Mouse (Mus musculus) limb, embryonic 13.5 days (tissue): Measurements from ENCODE around the gene Nudt3. TPM values are rescaled to one million over a fixed set of nuclear protein-coding genes. Genes with fewer than 3 reads are reported as not detected.

ENCODE experiments used
- ATAC-seq: fragments of 200-750 bp; cut with Nextera tagmentation; 2 replicates; pipeline ENCODE4 v1.8.0; 2017; ENCODE audit warnings: low read depth, moderate number of reproducible peaks, moderate TSS enrichment; ENCODE audit not compliant: low FRiP score
- H3K27ac ChIP-seq: fragments of 300-500 bp; sonication (generic); 2 replicates; pipeline ENCODE4 v1.5.1; 2015; ENCODE audit warnings: inconsistent platforms, mild to moderate bottlenecking, moderate library complexity
- H3K27me3 ChIP-seq: fragments of 300-500 bp; sonication (generic); 2 replicates; pipeline ENCODE4 v1.6.1; 2015; ENCODE audit warnings: mild to moderate bottlenecking, inconsistent platforms
- H3K36me3 ChIP-seq: fragments of 300-500 bp; sonication (generic); 2 replicates; pipeline ENCODE4 v1.6.1; 2015; ENCODE audit warnings: inconsistent platforms, mild to moderate bottlenecking, moderate library complexity
- H3K4me1 ChIP-seq: fragments of 300-500 bp; sonication (generic); 2 replicates; pipeline ENCODE4 v1.6.1; 2015; ENCODE audit warnings: inconsistent platforms
- H3K4me2 ChIP-seq: fragments of 300-500 bp; sonication (generic); replicated peaks from 2 replicates; pipeline ENCODE4 v1.6.1; 2015; ENCODE audit warnings: inconsistent platforms, mild to moderate bottlenecking, moderate library complexity
- H3K4me3 ChIP-seq: fragments of 300-500 bp; sonication (generic); 2 replicates; pipeline ENCODE4 v1.5.1; 2015; ENCODE audit warnings: moderate library complexity, mild to moderate bottlenecking, inconsistent platforms
- H3K9ac ChIP-seq: fragments of 300-500 bp; sonication (generic); 2 replicates; pipeline ENCODE4 v1.6.1; 2015; ENCODE audit warnings: mild to moderate bottlenecking, inconsistent platforms
- H3K9me3 ChIP-seq: fragments of 300-500 bp; sonication (generic); 2 replicates; pipeline ENCODE4 v1.6.1; 2016; ENCODE audit warnings: inconsistent platforms
- WGBS: fragments of 180-500 bp; shearing (Covaris S2); methylation state at CpG from one replicate; pipeline ENCODE4 v1.1.7; 2015; 5-methylcytosine and 5-hydroxymethylcytosine counted together
- polyA plus RNA-seq: library from polyadenylated mRNA; unstranded; fragments of >200 nt; fragmentation: Nextera tagmentation; extraction: Ambion mirVana; gene quantifications from 2 replicates; pipeline ENCODE4 v1.2.1, GENCODE M21; 2015

Nudt3 gene
- polyA plus RNA-seq, 1 experiment from 2014 or later = 99.5 TPM

DNA sequence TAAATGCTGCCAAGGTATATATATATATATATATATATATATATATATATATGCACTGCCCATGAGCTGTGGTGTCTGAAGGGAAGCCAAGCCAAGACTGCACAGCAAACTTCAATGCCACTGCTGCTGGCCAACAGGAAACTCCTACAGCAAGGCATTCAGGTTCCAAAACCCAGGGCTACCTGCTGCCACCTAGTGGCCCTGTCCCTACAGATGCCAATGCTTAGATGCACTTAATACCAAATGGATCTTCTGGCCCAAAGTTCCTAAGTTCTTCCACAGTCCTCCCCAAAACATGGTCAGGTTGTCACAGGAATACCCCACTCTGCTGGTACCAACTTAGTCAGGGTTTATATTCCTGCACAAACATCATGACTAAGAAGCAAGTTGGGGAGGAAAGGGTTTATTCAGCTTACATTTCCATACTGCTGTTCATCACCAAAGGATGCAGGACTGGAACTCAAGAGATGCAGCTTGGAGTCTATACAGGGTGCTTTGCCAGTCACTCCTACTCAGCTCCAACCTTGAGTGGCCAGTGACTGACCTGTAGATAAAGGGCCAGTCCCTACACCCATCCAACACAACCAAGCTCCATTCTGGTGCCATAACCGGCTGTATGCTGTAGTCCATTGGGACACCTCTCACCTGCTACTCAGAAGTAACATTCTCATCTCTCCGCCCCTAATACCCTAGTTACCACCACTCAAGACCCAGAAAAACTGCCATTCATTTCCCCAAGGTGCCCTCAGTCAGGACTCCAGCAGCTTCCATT lies 6.1 kb upstream of the Nudt3 start:
- 0 out of 2 replicates have a peak, but pooled peaks have one; percentile 8 for ATAC-seq
- Histone ChIP-seq H3K4me1 (peaks cover 36% of the 10 kb centered on the region), H3K36me3 (peaks cover 47% of the 10 kb centered on the region)

DNA sequence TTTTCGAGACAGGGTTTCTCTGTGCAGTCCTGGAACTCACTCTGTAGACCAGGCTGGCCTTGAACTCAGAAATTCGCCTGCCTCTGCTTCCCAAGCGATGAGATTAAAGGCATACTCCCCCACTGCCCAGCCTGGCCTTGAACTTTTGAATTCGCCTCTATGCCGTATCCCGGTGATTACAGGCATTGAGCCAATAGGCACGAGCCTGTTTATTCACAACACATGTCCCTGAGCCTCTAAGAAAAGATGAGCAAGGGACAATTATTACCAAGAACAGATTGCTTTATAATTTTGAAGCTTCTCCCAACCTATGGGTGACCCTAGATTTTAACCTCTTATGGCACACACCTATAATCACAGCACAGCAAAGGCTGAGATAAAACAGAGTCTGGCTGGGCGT lies 5.1 kb upstream of the Nudt3 start:
- Histone ChIP-seq H3K4me2 (no peak overlapping the region), H3K9ac (no peak overlapping the region), H3K27me3 (no peaks in the 10 kb centered on the region), H3K4me3 (no peak overlapping the region), H3K36me3 (peaks cover 41% of the 10 kb centered on the region), H3K4me1 (peaks cover 31% of the 10 kb centered on the region), H3K27ac (no peak overlapping the region), H3K9me3 (no peaks in the 10 kb centered on the region)
- WGBS = 92% methylated on average over 8 of the region's 8 CpGs
- ATAC-seq = no peak

More for the DNA sequence above, 6.1 kb upstream of the Nudt3 start:
- Histone ChIP-seq H3K27ac (no peak overlapping the region), H3K4me2 (no peak overlapping the region), H3K27me3 (no peaks in the 10 kb centered on the region), H3K4me3 (no peak overlapping the region), H3K9ac (no peak overlapping the region), H3K9me3 (no peaks in the 10 kb centered on the region)
- 61% methylated on average over 2 of the region's 2 CpGs for WGBS

DNA sequence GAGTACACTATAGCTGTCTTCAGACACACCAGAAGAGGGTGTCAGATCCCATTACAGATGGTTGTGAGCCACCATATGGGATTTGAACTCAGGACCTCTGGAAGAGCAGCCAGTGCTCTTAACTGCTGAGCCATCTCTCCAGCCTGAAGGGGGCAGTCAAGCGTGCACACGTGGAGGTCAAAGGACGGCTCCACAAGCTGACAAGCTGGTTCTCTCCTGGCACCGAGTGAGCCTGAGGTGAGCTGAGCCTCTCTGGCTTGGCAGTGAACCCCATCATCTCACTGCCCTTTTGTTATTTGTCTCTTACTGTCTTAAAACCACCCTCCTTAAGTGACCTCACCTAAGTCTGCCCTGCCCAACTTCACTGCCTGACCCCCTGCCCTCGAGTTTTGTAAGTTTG lies 4.2 kb upstream of the Nudt3 start:
- WGBS = 56% methylated on average over 5 of the region's 5 CpGs
- Histone ChIP-seq H3K36me3 (peaks cover 32% of the 10 kb centered on the region), H3K9ac (no peak overlapping the region), H3K27ac (no peak overlapping the region), H3K4me2 (no peak overlapping the region), H3K27me3 (no peaks in the 10 kb centered on the region), H3K4me3 (no peak overlapping the region), H3K9me3 (no peaks in the 10 kb centered on the region), H3K4me1 (peaks cover 22% of the 10 kb centered on the region)
- no peak for ATAC-seq

DNA sequence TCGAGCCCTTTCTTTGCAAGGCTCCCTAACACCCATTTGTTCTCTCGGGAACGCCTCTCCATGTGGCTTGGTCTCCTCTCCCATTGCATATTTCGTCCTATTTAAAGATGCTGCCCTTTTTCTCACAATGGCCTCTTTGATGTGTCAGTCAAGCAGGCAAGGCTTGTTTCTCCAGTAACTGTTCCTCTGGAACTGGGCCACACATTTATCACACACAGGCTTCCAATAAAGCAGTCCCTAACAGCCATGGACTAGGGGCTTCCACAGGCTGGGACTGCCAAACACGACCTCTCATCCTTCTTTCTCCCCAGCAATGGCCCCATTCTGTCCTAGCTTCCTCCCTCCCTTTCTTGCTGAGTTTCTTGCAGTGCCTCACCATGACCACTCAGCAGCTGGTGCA lies 3.4 kb upstream of the Nudt3 start:
- Histone ChIP-seq H3K9ac (no peak overlapping the region), H3K4me3 (no peak overlapping the region), H3K4me1 (peaks cover 15% of the 10 kb centered on the region), H3K36me3 (peaks cover 24% of the 10 kb centered on the region), H3K9me3 (no peaks in the 10 kb centered on the region), H3K27ac (no peak overlapping the region), H3K4me2 (no peak overlapping the region), H3K27me3 (no peaks in the 10 kb centered on the region)
- no peak for ATAC-seq
- 23% methylated on average over 5 of the region's 5 CpGs for WGBS

DNA sequence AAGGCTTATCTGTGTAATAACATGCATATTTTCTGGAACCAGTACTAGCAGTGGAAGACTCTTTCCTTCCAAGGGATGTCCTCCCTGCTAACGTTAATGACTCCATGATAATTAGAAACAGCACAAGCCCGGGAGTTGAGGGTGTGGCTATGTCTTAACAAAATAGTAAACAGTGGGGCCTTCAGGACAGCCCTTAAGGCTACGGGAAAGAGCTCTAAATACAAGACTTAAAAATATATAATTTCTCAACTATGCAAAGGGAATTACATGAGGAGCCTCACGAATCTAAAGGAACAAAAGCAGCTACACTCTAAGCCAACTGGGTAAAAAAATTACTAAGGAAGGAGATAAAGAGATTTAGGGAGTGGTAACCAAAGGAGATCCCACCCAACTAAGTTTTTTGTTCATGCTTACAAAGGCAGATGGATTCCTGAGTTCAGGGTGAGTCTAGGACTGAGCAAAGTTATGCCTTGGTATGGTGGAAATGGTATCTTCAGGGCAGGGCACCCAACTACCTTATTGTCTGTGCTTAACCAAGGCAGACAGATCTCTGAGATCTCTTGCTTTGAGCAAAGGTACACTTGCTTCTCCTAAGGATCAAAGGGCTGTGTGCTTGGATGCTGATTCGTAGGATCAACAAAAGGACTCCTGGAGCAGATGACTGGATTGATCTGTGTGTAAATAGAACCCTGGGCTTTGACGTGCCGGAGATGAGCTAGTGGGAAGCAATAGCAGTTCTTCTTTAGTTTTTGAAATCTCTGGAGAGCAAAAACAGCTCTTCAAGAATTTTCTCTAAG lies 2.4 kb upstream of the Nudt3 start:
- Histone ChIP-seq H3K27ac (no peak overlapping the region), H3K27me3 (no peaks in the 10 kb centered on the region), H3K4me1 (peaks cover 24% of the 10 kb centered on the region), H3K4me3 (no peak overlapping the region), H3K4me2 (no peak overlapping the region), H3K9ac (no peak overlapping the region; the same call in 1 of the 2 replicates), H3K9me3 (no peaks in the 10 kb centered on the region), H3K36me3 (peaks cover 14% of the 10 kb centered on the region)
- ATAC-seq = no peak
- WGBS = 33% methylated on average over 7 of the region's 7 CpGs

DNA sequence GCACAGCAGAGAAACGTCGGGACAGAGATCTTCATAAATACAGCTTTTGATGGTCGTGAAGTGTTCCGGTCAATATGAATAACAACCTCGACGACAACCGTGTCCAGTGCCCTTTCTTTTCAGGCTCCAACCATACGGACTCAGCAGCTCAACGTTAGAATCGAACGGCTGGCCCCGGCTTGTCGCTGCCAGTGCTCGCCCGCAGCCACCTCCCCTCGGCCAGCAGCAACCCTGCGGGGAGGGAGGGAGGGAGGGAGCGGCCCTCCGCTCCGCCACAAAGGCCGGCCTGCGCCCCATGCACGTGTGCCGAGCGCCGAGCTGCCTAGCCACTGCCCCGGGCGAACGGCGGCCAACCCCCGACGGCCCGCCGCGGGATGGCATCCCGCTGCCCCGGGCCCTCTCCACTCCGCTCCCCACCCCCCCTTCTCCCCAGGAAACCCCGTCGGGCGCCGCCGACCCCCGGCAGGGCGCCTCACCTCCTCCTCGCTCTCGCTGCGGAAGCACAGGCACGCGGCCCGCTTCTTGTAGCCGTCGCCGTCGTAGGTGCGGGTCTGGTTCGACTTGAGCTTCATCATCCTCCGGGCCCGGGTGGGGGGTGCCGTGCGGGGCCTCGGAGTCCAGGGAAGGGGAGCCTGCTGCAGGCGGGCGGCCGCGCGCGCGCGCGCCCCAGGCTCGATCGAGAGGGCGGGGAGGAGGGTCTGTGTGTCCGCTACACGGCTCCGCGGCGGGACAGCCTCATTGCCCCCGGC lies 510 bp downstream of the Nudt3 start:
- Histone ChIP-seq H3K9ac (peak overlapping the region; percentile 98), H3K4me3 (peak overlapping the region; percentile 90), H3K27ac (peak overlapping the region; percentile 95), H3K27me3 (no peaks in the 10 kb centered on the region), H3K4me2 (peak overlapping the region; percentile 77), H3K4me1 (peaks cover 34% of the 10 kb centered on the region), H3K36me3 (peaks cover 17% of the 10 kb centered on the region), H3K9me3 (peaks cover 5% of the 10 kb centered on the region; the same call in 1 of the 2 replicates)
- under 1% methylated on average over 79 of the region's 80 CpGs for WGBS
- ATAC-seq = peak; percentile 45

DNA sequence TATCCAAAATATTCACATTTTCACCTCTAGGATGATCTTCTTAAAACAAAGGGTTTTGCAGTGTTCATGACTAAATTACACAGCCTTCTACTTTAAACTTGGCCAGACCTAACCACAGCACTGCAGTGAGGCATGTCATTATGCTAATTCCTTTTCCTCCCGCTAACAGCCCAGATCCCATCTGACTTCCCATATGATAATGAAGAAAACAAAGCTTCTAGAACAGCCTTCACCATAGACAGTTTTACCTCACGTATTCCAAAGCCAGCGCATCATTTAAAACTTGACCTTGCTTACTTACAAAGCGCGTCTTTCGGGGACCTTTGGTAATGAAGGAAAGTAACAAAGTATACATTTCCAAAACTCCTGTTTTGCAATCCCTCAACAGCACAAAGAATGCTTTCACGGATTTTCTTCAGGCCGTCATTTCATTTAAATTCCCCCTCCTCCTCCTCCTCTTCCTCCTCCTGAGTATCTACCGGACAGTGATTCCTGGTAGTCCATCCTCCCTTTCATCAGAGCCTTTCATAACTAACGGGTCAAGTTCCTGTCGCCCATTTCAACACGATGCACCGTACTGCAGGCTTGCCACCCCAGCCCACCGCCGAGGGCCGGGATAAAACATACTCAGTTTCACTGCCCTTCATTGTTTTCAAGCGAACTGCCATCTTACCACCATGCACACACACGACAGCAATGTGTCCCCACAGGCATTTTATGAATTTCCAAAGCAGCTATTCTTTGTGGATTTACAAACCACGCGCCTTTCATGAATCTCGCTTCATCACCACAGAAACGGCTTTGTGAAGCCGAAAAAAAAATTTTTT lies 1.4 kb downstream of the Nudt3 start:
- no peak for ATAC-seq
- Histone ChIP-seq H3K9me3 (peaks cover 11% of the 10 kb centered on the region; the same call in 1 of the 2 replicates), H3K4me3 (peak overlapping the region; percentile 90), H3K27ac (peak overlapping the region; percentile 95), H3K4me2 (peak overlapping the region; percentile 77), H3K36me3 (peaks cover 26% of the 10 kb centered on the region), H3K27me3 (no peaks in the 10 kb centered on the region), H3K4me1 (peaks cover 32% of the 10 kb centered on the region), H3K9ac (peak overlapping the region; percentile 98)
- WGBS = 2% methylated on average over 23 of the region's 23 CpGs

DNA sequence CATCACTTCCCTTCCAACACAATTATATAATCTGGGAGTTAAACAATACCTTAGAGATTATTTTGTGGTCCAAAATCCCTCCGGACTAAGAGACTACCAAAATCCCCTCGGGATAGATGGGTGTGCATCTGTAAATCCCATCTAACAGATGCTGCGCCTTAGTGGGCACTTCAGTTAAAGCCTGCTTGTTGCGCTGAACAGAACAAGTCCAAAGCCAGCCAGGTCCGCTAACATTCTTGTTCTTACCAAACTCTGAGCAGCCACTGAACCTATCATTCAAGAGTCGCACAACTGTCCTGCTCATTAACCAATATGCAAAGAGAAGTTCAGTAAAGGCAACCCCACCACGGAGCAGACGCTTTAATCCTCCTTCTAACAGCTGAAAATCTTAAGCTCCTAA lies 2.1 kb downstream of the Nudt3 start:
- ATAC-seq = no peak
- no peak overlapping the region for H3K27ac ChIP-seq
- H3K4me3 ChIP-seq = peak overlapping the region; percentile 90

DNA sequence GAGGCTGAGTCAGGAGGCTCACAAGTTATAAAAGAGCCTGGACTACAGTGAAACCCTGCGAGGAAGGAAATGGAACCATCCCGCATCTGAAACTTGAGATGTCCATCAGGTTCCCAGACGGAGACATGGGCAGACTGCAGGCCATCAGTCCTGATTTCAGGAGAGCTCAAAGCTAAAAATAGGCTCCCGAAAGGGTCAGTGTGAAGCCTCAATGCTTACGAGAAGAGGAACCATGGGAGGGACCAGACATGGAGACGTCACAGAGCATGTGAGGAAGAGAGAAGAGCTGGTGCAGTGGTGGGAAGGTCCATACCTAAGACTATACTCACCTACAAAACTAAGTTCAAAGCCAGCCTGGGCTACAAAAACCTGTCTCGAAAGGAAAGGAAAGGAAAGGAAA lies 7.9 kb downstream of the Nudt3 start:
- WGBS = 70% methylated on average over 7 of the region's 7 CpGs
- Histone ChIP-seq H3K36me3 (peaks cover 41% of the 10 kb centered on the region), H3K27ac (no peak overlapping the region), H3K4me3 (no peak overlapping the region), H3K4me2 (no peak overlapping the region), H3K9me3 (peaks cover 11% of the 10 kb centered on the region; the same call in 1 of the 2 replicates), H3K4me1 (peaks cover 30% of the 10 kb centered on the region), H3K9ac (no peak overlapping the region), H3K27me3 (no peaks in the 10 kb centered on the region)
- no peak for ATAC-seq

More for the DNA sequence above, 2.1 kb downstream of the Nudt3 start:
- WGBS = 38% methylated on average over 8 of the region's 8 CpGs
- peak overlapping the region; percentile 98 for H3K9ac ChIP-seq
- peak overlapping the region; percentile 77 for H3K4me2 ChIP-seq
- H3K4me1 ChIP-seq = peaks cover 27% of the 10 kb centered on the region
- H3K36me3 ChIP-seq = peaks cover 32% of the 10 kb centered on the region
- peaks cover 11% of the 10 kb centered on the region; the same call in 1 of the 2 replicates for H3K9me3 ChIP-seq
- no peaks in the 10 kb centered on the region for H3K27me3 ChIP-seq

DNA sequence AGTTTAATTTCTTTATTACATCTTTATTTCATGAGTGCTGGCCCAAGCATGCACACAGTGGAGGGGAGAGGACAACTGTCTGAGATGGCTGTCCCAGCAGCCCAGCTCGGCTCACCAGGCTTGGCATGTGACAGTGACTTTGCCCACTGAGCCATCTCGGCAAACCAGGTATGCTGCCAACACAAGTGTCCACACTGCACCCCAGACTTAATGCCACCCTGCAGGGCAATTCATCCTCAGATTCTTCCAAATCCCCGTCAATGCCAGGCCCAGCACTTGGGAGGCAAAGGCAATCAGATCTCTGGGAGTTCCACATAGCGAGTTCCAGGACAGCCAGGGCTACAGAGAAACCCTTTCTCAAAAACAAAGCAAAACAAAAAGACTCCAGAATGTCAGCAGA lies 10.3 kb downstream of the Nudt3 start:
- no peak for ATAC-seq
- Histone ChIP-seq H3K4me2 (no peak overlapping the region), H3K27ac (no peak overlapping the region), H3K9me3 (peaks cover 8% of the 10 kb centered on the region; the same call in 1 of the 2 replicates), H3K4me1 (peaks cover 36% of the 10 kb centered on the region), H3K9ac (no peak overlapping the region), H3K36me3 (peaks cover 37% of the 10 kb centered on the region), H3K27me3 (no peaks in the 10 kb centered on the region), H3K4me3 (no peak overlapping the region)
- WGBS = 77% methylated on average over 4 of the region's 4 CpGs

DNA sequence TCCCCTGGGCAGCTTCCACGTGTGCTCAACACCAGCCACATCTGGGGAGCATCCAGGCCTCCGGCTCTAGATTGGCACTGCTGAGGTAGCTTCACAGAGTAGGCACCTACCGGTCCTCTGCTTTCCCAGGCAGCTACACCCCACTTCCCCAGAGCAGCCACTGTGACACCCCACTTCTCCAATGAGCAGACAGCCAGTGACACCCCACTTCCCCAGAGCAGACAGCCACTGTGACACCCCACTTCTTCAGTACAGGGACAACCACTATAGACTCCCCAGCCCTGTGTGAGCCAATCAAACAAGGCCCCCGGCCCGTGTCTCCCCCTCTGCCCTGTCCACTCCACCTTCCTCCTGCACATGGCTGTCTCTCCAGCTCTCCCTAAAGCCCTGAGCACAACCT lies 11.3 kb downstream of the Nudt3 start:
- no peak overlapping the region for H3K4me3 ChIP-seq
- H3K9ac ChIP-seq = peak overlapping the region; percentile 48; the same call in 1 of the 2 replicates
- H3K4me1 ChIP-seq = peaks cover 36% of the 10 kb centered on the region
- peaks cover 34% of the 10 kb centered on the region for H3K36me3 ChIP-seq
- no peak overlapping the region for H3K4me2 ChIP-seq
- H3K27me3 ChIP-seq = no peaks in the 10 kb centered on the region
- no peaks in the 10 kb centered on the region for H3K9me3 ChIP-seq
- no peak for ATAC-seq
- 77% methylated on average over 5 of the region's 5 CpGs for WGBS
- H3K27ac ChIP-seq = no peak overlapping the region
